Comparison of ENCODE assay signal across 8 mouse cellular contexts in genomic region chr4:135855536-135856222, GRCm38 (mm10). TPM values are rescaled to one million over a fixed set of nuclear protein-coding genes. Genes with fewer than 3 reads are reported as not detected.
A peak's percentile ranks its signal among the peaks of the same experiment; 100 is the strongest.
DNase-seq lines count a peak whose midpoint lies in the region; ATAC-seq and TF ChIP-seq lines count a peak whose summit lies in the region.

Gene Srsf10 (plus strand): TSS chr4:135855747.

- peak within 1 kb of the TSS; percentile 84 for H3K4me3 ChIP-seq in hindbrain, embryonic 14.5 days (replicated peaks; ENCODE audit: low read length)

- no peaks in the 10 kb centered on the region for H3K9me3 ChIP-seq in hindbrain, embryonic 14.5 days (ENCODE audit: control insufficient read depth, low read length)

- H3K4me2 ChIP-seq in hindbrain, embryonic 14.5 days (replicated peaks): peak within 1 kb of the TSS; percentile 82

- H3K27ac ChIP-seq in hindbrain, embryonic 14.5 days: peak within 1 kb of the TSS; percentile 98

- under 1% methylated on average over 63 of the region's 67 CpGs for WGBS in hindbrain, embryonic 14.5 days

- H3K9ac ChIP-seq in hindbrain, embryonic 14.5 days: peak within 1 kb of the TSS; percentile 94

- H3K36me3 ChIP-seq in hindbrain, embryonic 14.5 days (replicated peaks; ENCODE audit: control insufficient read depth, insufficient read depth): no peaks in the 10 kb centered on the region

- DNase-seq in Patski (ENCODE audit: low read depth, low spot score): peak; percentile 62
- DNase-seq in cerebellum, postnatal 14 days: peak; percentile 97 to 98
- DNase-seq in frontal cortex, postnatal 25 days (ENCODE audit: low spot score in 2 of 2): peak; percentile 82 to 85
- peak; percentile 99 for DNase-seq in hindbrain, embryonic 14.5 days (ENCODE audit: low spot score)
- peak; percentile 92 for DNase-seq in left cerebral cortex, adult 11 months (ENCODE audit: low spot score)
- peak; percentile 98 for DNase-seq in lung, postnatal 4 days
- peak; percentile 95 for DNase-seq in retina, postnatal 7 days (ENCODE audit: low read depth, low spot score)
- peak; percentile 95 for DNase-seq in urinary bladder, adult 2 months (ENCODE audit: low spot score)

- CTCF ChIA-PET in Patski (lab: Charles Lee): no interaction called here

- no peak for TF ChIP-seq CTCF in Patski (IDR thresholded peaks at IDR 0.05)

- peaks cover 49% of the 10 kb centered on the region for H3K4me1 ChIP-seq in hindbrain, embryonic 14.5 days (replicated peaks; ENCODE audit: control insufficient read depth, insufficient read depth, low read length)

- peak; percentile 81 for ATAC-seq in Patski
- ATAC-seq in hindbrain, embryonic 14.5 days (ENCODE audit: low FRiP score): peak; percentile 96

- POLR2A ChIA-PET in Patski (lab: Charles Lee): interaction anchor here (0.6 to 0.7 kb wide), 3 partner anchors 14 to 90 kb away, joined by 3 read pairs; no protein-coding TSS in a partner anchor

- H3K27me3 ChIP-seq in Patski: no peaks in the 10 kb centered on the region
- no peaks in the 10 kb centered on the region for H3K27me3 ChIP-seq in hindbrain, embryonic 14.5 days (ENCODE audit: control insufficient read depth, insufficient read depth, low read length)

- in situ Hi-C loops in Patski (cut with MboI; ENCODE audit: low pct_unique_long_range_greater_than_20kb): no loop called here

RNA-seq across cellular contexts. Expression of gene Srsf10, which starts in this region (rescaled TPM):
- 89.0 TPM for polyA plus RNA-seq in Patski (2021)
- 200 and 208 TPM in 2 replicates for polyA plus RNA-seq in hindbrain, embryonic 14.5 days (2014; fragmentation: Nextera tagmentation; extraction: Ambion mirVana)
- polyA plus RNA-seq in urinary bladder, adult 2 months (2012; rRNA removed): 50.8 and 61.7 TPM in 2 replicates

Comparison
In these comparisons a context has a peak if more than half of its experiments do, and no peak if none do; other contexts are left out.
1. Peak in every context shown above with its lines: DNase-seq, ATAC-seq, H3K4me3 ChIP-seq and H3K27ac ChIP-seq.